Mouse (Mus musculus): Measurements from ENCODE around the gene Rnf41. TPM values are rescaled to one million over a fixed set of nuclear protein-coding genes. Genes with fewer than 3 reads are reported as not detected.

The Rnf41 gene
- polyA plus RNA-seq, 1 experiment from 2014 or later = 34.3 TPM

DNA sequence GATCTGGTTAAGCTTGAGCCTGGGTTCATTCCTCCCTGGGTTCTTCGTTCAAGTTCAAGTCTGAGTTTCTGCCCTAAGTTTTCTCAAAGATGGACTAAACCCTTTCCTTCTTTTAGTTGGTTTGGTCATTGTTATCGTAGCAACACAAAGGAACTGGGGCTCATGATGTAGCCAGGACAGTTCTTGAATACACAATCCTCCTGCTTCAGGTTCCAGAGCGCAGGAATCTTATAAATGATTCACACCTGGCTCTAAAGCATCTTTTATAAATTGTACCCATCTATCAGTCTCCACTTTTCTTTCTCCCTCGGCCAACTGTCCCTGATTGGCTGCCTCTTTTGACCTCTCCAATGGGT lies 35.4 kb upstream of the Rnf41 start:
- H3K9me3 ChIP-seq = no peaks in the 10 kb centered on the region
- peaks cover 37% of the 10 kb centered on the region for H3K4me1 ChIP-seq
- peaks cover 28% of the 10 kb centered on the region for H3K36me3 ChIP-seq
- H3K4me3 ChIP-seq = peak overlapping the region; percentile 100
- peak overlapping the region; percentile 99 for H3K27ac ChIP-seq
- no peaks in the 10 kb centered on the region for H3K27me3 ChIP-seq (ENCODE audit: insufficient read depth, poor library complexity, severe bottlenecking)
- DNase-seq (ENCODE audit: low spot score) = no peak
- WGBS = 47% methylated on average over 4 of the region's 4 CpGs

- peaks cover 37% of the 10 kb centered on the region for H3K4me1 ChIP-seq
- no peaks in the 10 kb centered on the region for H3K9me3 ChIP-seq
- H3K27ac ChIP-seq = peak within 1 kb of the TSS; percentile 99
- H3K36me3 ChIP-seq = peaks cover 34% of the 10 kb centered on the region
- peak; percentile 92 for DNase-seq (ENCODE audit: low spot score)
- H3K27me3 ChIP-seq (ENCODE audit: insufficient read depth, poor library complexity, severe bottlenecking) = no peaks in the 10 kb centered on the region
- peak within 1 kb of the TSS; percentile 100 for H3K4me3 ChIP-seq
- 1% methylated on average over 59 of the region's 73 CpGs for WGBS
Observed at GRCm38 (mm10) chr10:128376455-128377211, 34.8 kb upstream of the Rnf41 start, which contains the start of gene Ankrd52. Gene Ankrd52 (plus strand): TSS chr10:128377115.

DNA sequence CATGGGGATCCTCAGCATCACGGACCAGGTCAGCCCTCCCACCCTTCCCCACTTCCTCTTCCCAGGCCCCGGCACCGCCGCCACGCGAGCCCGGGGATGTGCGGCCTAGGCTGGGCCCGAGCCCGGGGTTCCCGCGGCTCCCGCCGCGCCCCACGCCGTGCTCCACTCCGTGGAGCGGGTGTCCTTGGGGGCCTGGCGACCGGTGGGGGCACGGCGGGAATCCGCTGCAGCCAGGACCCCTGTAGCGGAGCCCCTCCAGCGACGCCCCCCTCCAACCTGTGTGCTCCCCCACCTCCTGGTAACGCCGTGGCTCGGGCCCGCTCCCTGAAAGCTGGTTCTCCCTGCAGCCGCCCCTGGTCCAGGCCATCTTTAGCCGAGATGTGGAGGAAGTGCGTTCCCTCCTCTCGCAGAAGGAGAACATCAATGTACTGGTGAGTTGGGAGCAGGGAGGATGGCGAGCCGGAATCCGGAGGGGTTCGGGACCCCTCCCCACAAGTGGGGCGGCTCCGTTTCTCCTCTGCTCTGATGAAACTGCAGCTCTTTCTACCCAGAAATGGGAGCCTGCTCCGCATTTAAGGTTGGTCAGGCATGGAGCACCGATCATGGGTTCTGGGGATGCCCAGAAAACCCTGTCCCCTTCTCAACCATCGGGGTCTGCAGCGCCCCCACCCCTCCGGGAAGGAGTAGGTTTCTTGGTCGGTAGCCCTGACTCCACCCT lies 34.1 kb upstream of the Rnf41 start:
- Histone ChIP-seq H3K27me3 (ENCODE audit: insufficient read depth, poor library complexity, severe bottlenecking) (no peaks in the 10 kb centered on the region), H3K9me3 (no peaks in the 10 kb centered on the region), H3K4me3 (peak overlapping the region; percentile 100), H3K4me1 (peaks cover 37% of the 10 kb centered on the region), H3K27ac (peak overlapping the region; percentile 99), H3K36me3 (peaks cover 41% of the 10 kb centered on the region)
- no peak for DNase-seq (ENCODE audit: low spot score)
- under 1% methylated on average over 46 of the region's 47 CpGs for WGBS

GRCm38 (mm10) chr10:128377940-128378448 lies 33.5 kb upstream of the Rnf41 start:
- DNase-seq (ENCODE audit: low spot score) = no peak
- Histone ChIP-seq H3K27me3 (ENCODE audit: insufficient read depth, poor library complexity, severe bottlenecking) (no peaks in the 10 kb centered on the region), H3K27ac (peak overlapping the region; percentile 99), H3K4me1 (peaks cover 35% of the 10 kb centered on the region), H3K4me3 (peak overlapping the region; percentile 100), H3K36me3 (peaks cover 47% of the 10 kb centered on the region), H3K9me3 (no peaks in the 10 kb centered on the region)
- 57% methylated on average over 14 of the region's 14 CpGs for WGBS

DNA sequence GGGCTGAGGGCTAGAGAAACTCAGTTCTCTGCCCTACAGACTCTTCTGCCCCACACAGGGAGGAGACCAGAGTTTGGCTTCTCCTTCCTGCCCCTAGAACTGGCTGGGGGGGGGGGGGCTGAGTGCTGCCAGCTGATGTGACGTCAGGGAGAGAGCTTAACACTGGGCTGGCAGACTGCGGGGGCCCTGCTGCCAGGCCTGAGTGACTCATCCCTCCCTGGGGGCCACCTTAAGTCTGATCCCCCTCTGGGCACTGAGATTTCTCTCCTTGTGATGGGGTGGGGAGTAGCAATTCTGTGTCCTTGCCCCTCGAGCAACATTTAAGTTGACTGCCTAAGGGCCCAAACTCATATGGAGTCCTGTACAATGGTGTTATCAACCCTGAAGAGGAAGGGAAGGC lies 33.0 kb upstream of the Rnf41 start:
- H3K27me3 ChIP-seq (ENCODE audit: insufficient read depth, poor library complexity, severe bottlenecking) = no peaks in the 10 kb centered on the region
- WGBS = 69% methylated on average over 3 of the region's 3 CpGs
- peaks cover 30% of the 10 kb centered on the region for H3K4me1 ChIP-seq
- H3K9me3 ChIP-seq = no peaks in the 10 kb centered on the region
- 0 out of 2 replicates have a peak overlapping the region, but pooled peaks have one; percentile 99 for H3K27ac ChIP-seq
- H3K4me3 ChIP-seq = peak overlapping the region; percentile 100
- H3K36me3 ChIP-seq = peaks cover 52% of the 10 kb centered on the region
- no peak for DNase-seq (ENCODE audit: low spot score)

- Histone ChIP-seq H3K4me3 (no peak overlapping the region), H3K4me1 (peaks cover 29% of the 10 kb centered on the region), H3K27ac (no peak overlapping the region), H3K36me3 (peaks cover 60% of the 10 kb centered on the region), H3K9me3 (no peaks in the 10 kb centered on the region), H3K27me3 (ENCODE audit: insufficient read depth, poor library complexity, severe bottlenecking) (no peaks in the 10 kb centered on the region)
- WGBS = 94% methylated on average over 7 of the region's 7 CpGs
- DNase-seq (ENCODE audit: low spot score) = no peak
Observed at GRCm38 (mm10) chr10:128379260-128379659, 32.2 kb upstream of the Rnf41 start.

DNA sequence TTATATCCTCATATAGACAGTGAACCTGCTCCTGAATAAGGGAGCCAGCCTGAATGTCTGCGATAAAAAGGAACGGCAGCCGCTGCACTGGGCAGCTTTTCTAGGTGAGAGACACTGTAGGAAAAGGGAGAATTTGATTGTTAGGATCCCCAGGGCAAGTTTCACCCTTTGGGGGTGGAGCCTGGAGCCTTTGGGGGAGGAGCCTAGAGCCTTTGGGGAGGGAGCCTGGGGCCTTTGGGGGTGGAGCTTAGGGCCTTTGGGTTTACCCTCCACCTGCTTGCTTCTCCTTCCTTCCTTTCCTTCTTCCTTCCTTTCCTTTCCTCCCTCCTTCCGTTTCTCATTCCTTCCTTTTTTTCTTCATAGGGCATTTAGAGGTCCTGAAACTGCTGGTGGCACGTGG lies 30.9 kb upstream of the Rnf41 start:
- WGBS = 83% methylated on average over 5 of the region's 5 CpGs
- DNase-seq (ENCODE audit: low spot score) = peak; percentile 67

GRCm38 (mm10) chr10:128382482-128382881 lies 29.0 kb upstream of the Rnf41 start:
- H3K4me1 ChIP-seq = peaks cover 18% of the 10 kb centered on the region
- DNase-seq (ENCODE audit: low spot score) = no peak
- H3K4me3 ChIP-seq = no peak overlapping the region
- no peaks in the 10 kb centered on the region for H3K27me3 ChIP-seq (ENCODE audit: insufficient read depth, poor library complexity, severe bottlenecking)
- no peak overlapping the region for H3K27ac ChIP-seq
- H3K36me3 ChIP-seq = peaks cover 92% of the 10 kb centered on the region
- 83% methylated on average over 8 of the region's 8 CpGs for WGBS
- no peaks in the 10 kb centered on the region for H3K9me3 ChIP-seq

More for the DNA sequence above, 30.9 kb upstream of the Rnf41 start:
- Histone ChIP-seq H3K4me1 (peaks cover 29% of the 10 kb centered on the region), H3K9me3 (no peaks in the 10 kb centered on the region), H3K4me3 (no peak overlapping the region), H3K36me3 (peaks cover 73% of the 10 kb centered on the region), H3K27me3 (ENCODE audit: insufficient read depth, poor library complexity, severe bottlenecking) (no peaks in the 10 kb centered on the region), H3K27ac (no peak overlapping the region)

- H3K27ac ChIP-seq = no peak overlapping the region
- no peak for DNase-seq (ENCODE audit: low spot score)
- 91% methylated on average over 7 of the region's 7 CpGs for WGBS
- no peaks in the 10 kb centered on the region for H3K9me3 ChIP-seq
- H3K4me1 ChIP-seq = peaks cover 4% of the 10 kb centered on the region; the same call in 1 of the 2 replicates
- no peaks in the 10 kb centered on the region for H3K27me3 ChIP-seq (ENCODE audit: insufficient read depth, poor library complexity, severe bottlenecking)
- H3K4me3 ChIP-seq = no peak overlapping the region
- H3K36me3 ChIP-seq = peaks cover 100% of the 10 kb centered on the region
Observed at GRCm38 (mm10) chr10:128385902-128386301, 25.6 kb upstream of the Rnf41 start.

DNA sequence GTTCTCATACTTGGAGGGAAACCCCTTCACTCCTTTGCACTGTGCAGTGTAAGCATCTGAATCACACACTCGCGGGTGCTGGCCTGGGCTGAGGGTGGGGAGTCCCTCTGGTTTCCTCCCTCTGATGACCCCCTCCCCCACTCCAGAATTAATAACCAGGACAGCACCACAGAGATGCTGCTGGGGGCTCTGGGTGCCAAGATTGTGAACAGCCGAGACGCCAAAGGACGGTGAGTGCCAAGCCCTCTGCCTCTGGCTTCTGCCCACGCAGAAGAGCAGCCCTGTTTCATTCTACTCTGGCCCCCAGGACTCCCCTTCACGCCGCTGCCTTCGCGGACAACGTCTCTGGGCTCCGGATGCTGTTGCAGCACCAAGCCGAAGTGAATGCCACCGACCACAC lies 22.5 kb upstream of the Rnf41 start:
- H3K4me1 ChIP-seq = peaks cover 21% of the 10 kb centered on the region
- H3K36me3 ChIP-seq = peaks cover 100% of the 10 kb centered on the region
- DNase-seq (ENCODE audit: low spot score) = no peak
- no peak overlapping the region for H3K4me3 ChIP-seq
- no peaks in the 10 kb centered on the region for H3K27me3 ChIP-seq (ENCODE audit: insufficient read depth, poor library complexity, severe bottlenecking)
- 93% methylated on average over 14 of the region's 14 CpGs for WGBS
- no peak overlapping the region for H3K27ac ChIP-seq
- no peaks in the 10 kb centered on the region for H3K9me3 ChIP-seq

GRCm38 (mm10) chr10:128389570-128389969 lies 21.9 kb upstream of the Rnf41 start:
- H3K27ac ChIP-seq = no peak overlapping the region

GRCm38 (mm10) chr10:128390366-128390765 lies 21.1 kb upstream of the Rnf41 start:
- Histone ChIP-seq H3K4me1 (peaks cover 24% of the 10 kb centered on the region), H3K9me3 (no peaks in the 10 kb centered on the region), H3K27ac (no peak overlapping the region), H3K36me3 (peaks cover 100% of the 10 kb centered on the region), H3K27me3 (ENCODE audit: insufficient read depth, poor library complexity, severe bottlenecking) (no peaks in the 10 kb centered on the region), H3K4me3 (no peak overlapping the region)
- 92% methylated on average over 12 of the region's 12 CpGs for whole genome bisulfite sequencing
- DNase-seq (ENCODE audit: low spot score) = no peak

More at GRCm38 (mm10) chr10:128389570-128389969, 21.9 kb upstream of the Rnf41 start:
- Histone ChIP-seq H3K27me3 (ENCODE audit: insufficient read depth, poor library complexity, severe bottlenecking) (no peaks in the 10 kb centered on the region), H3K9me3 (no peaks in the 10 kb centered on the region), H3K4me3 (no peak overlapping the region), H3K36me3 (peaks cover 100% of the 10 kb centered on the region), H3K4me1 (peaks cover 22% of the 10 kb centered on the region)
- 79% methylated on average over 6 of the region's 6 CpGs for WGBS
- DNase-seq (ENCODE audit: low spot score) = no peak

DNA sequence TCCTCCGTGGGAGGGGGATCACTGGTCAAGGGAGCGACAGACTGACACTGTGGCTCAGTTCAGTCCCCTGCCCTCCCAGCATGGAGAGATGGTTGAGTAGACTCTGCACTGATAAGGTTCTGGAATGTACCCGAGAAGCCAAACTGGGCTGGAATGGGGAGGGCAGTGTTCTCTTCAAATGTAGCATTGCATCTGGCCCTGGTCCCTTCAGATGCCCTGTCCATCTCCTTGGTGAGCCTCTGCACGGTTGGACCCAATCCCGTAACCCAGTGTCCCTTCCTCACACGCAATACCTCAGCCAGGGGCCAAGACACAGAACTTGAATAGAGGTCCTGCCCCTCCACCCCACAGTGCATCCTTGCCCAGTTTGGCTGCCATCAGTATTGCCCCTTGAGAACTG lies 19.6 kb upstream of the Rnf41 start:
- WGBS = 69% methylated on average over 6 of the region's 6 CpGs
- no peak for DNase-seq (ENCODE audit: low spot score)
- no peak overlapping the region for H3K27ac ChIP-seq

More for the DNA sequence above, 19.6 kb upstream of the Rnf41 start:
- Histone ChIP-seq H3K27me3 (ENCODE audit: insufficient read depth, poor library complexity, severe bottlenecking) (no peaks in the 10 kb centered on the region), H3K36me3 (peaks cover 99% of the 10 kb centered on the region), H3K9me3 (no peaks in the 10 kb centered on the region), H3K4me3 (no peak overlapping the region), H3K4me1 (peaks cover 39% of the 10 kb centered on the region)

Data from heart, embryonic 10.5 days (tissue).